Mouse (Mus musculus) urinary bladder, postnatal 36 days (tissue): Measurements from ENCODE around the gene Aco2.
A peak's percentile ranks its signal among the peaks of the same experiment; 100 is the strongest.

ENCODE experiments used
- DNase-seq, 2 experiments: peaks; one replicate each; pipeline ENCODE4 v3.0.0; 2022; ENCODE audit warnings: low spot score in 2 of 2, mixed read lengths in 1 of 2

The Aco2 gene

GRCm38 (mm10) chr15:81845724-81846123, 26.4 kb upstream of the Aco2 start:
- DNase-seq: peak; percentile 56 to 78

GRCm38 (mm10) chr15:81846755-81847154, 25.4 kb upstream of the Aco2 start:
- DNase-seq: no peak

- DNase-seq: no peak
Observed at GRCm38 (mm10) chr15:81847161-81847560, 24.9 kb upstream of the Aco2 start.

GRCm38 (mm10) chr15:81847861-81848260, 24.2 kb upstream of the Aco2 start:
- DNase-seq: no peak

GRCm38 (mm10) chr15:81848301-81848700, 23.8 kb upstream of the Aco2 start:
- peak in 1 of 2 experiments; percentile 57 for DNase-seq

- DNase-seq: no peak
Observed at GRCm38 (mm10) chr15:81849104-81849503, 23.0 kb upstream of the Aco2 start.

GRCm38 (mm10) chr15:81850718-81851117, 21.4 kb upstream of the Aco2 start:
- no peak for DNase-seq

GRCm38 (mm10) chr15:81851375-81851774, 20.7 kb upstream of the Aco2 start:
- no peak for DNase-seq

- DNase-seq: no peak
Observed at GRCm38 (mm10) chr15:81852411-81853000, 19.6 kb upstream of the Aco2 start.

GRCm38 (mm10) chr15:81853081-81853480, 19.0 kb upstream of the Aco2 start:
- DNase-seq: no peak

- peak; percentile 73 to 79 for DNase-seq
Observed at GRCm38 (mm10) chr15:81856030-81856790, 15.9 kb upstream of the Aco2 start.

- DNase-seq: peak in 1 of 2 experiments; percentile 26
Observed at GRCm38 (mm10) chr15:81856938-81857723, 15.0 kb upstream of the Aco2 start.

GRCm38 (mm10) chr15:81857724-81858116, 14.4 kb upstream of the Aco2 start:
- no peak for DNase-seq

GRCm38 (mm10) chr15:81858138-81858516, 14.0 kb upstream of the Aco2 start:
- DNase-seq: peak; percentile 94 to 97

- peak; percentile 67 for DNase-seq
Observed at GRCm38 (mm10) chr15:81858517-81859329, 13.4 kb upstream of the Aco2 start, which contains the start of gene Tob2. Gene Tob2, minus strand, starts transcription at chr15:81858796.

GRCm38 (mm10) chr15:81859330-81860255, 12.5 kb upstream of the Aco2 start:
- DNase-seq: peak; percentile 73 to 85

- DNase-seq: peak in 1 of 2 experiments; percentile 60
Observed at GRCm38 (mm10) chr15:81860471-81861135, 11.5 kb upstream of the Aco2 start.

- DNase-seq: no peak
Observed at GRCm38 (mm10) chr15:81864238-81864637, 7.9 kb upstream of the Aco2 start.

GRCm38 (mm10) chr15:81869985-81870384, 2.1 kb upstream of the Aco2 start:
- no peak for DNase-seq
